Comparison of ENCODE assay signal across 8 mouse cellular contexts in the genomic region with DNA sequence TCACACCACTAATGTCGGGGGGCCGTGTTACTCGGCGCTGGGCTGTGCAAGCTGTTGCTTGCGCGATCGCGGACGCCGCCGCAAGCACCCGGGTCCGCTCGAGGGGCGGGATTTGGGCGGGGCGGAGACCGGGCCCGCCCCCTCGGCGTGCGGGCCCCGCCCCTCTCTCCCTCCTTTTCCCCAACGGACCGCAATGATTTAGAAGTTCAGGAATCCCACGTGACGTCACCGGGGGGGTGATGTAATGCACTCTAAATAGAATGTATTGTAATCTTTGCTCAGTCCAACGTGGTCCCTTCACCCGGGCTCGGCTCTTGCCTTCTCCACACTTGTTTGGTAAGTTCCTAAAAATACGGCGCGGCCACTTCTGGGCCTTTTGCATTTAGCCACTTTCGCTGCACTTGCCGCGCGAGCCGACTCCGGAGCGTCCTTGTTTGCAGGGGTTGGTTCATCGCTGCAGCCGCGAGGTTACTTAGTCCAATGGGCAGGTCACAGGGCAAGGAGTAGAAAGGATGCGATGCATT. TPM values are rescaled to one million over a fixed set of nuclear protein-coding genes. Genes with fewer than 3 reads are reported as not detected.
A peak's percentile ranks its signal among the peaks of the same experiment; 100 is the strongest.
DNase-seq lines count a peak whose midpoint lies in the region; ATAC-seq and TF ChIP-seq lines count a peak whose summit lies in the region.

Gene Creb5 (plus strand): TSS at position 233 of the 524 bp plus-strand sequence.

- no peak within 1 kb of the TSS for H3K27ac ChIP-seq in hindbrain, embryonic 14.5 days

- peaks cover 16% of the 10 kb centered on the region; the same call in 1 of the 2 replicates for H3K4me1 ChIP-seq in hindbrain, embryonic 14.5 days (replicated peaks; ENCODE audit: control insufficient read depth, insufficient read depth, low read length)

- H3K9me3 ChIP-seq in hindbrain, embryonic 14.5 days (ENCODE audit: control insufficient read depth, low read length): no peaks in the 10 kb centered on the region

- ATAC-seq in Patski: peak; percentile 63
- ATAC-seq in hindbrain, embryonic 14.5 days (ENCODE audit: low FRiP score): peak; percentile 85; the same call in 1 of the 2 replicates

- peak within 1 kb of the TSS; percentile 47 for H3K9ac ChIP-seq in hindbrain, embryonic 14.5 days

- no peaks in the 10 kb centered on the region for H3K27me3 ChIP-seq in Patski
- H3K27me3 ChIP-seq in hindbrain, embryonic 14.5 days (ENCODE audit: control insufficient read depth, insufficient read depth, low read length): peaks cover 73% of the 10 kb centered on the region

- WGBS in hindbrain, embryonic 14.5 days: under 1% methylated on average over 45 of the region's 45 CpGs

- H3K36me3 ChIP-seq in hindbrain, embryonic 14.5 days (replicated peaks; ENCODE audit: control insufficient read depth, insufficient read depth): no peaks in the 10 kb centered on the region

- DNase-seq in Patski (ENCODE audit: low read depth, low spot score): peak; percentile 79
- DNase-seq in cerebellum, postnatal 14 days: peak; percentile 88 to 92
- peak; percentile 38 to 77 for DNase-seq in frontal cortex, postnatal 36 days (ENCODE audit: low spot score in 2 of 2)
- DNase-seq in hindbrain, embryonic 14.5 days (ENCODE audit: low spot score): peak; percentile 74
- DNase-seq in layer of hippocampus, postnatal 36 days: peak; percentile 62 to 64
- DNase-seq in lung, postnatal 25 days (ENCODE audit: low spot score): peak; percentile 91
- DNase-seq in ovary, postnatal 36 days (ENCODE audit: low spot score): peak; percentile 59
- DNase-seq in thymus, postnatal 4 days: peak; percentile 46

- peak within 1 kb of the TSS; percentile 41 for H3K4me3 ChIP-seq in hindbrain, embryonic 14.5 days (replicated peaks; ENCODE audit: low read length)

- POLR2A ChIA-PET in Patski (lab: Charles Lee): interaction anchor here (1.3 kb wide), 1 partner anchor 20 kb away, joined by 3 read pairs; no protein-coding TSS in a partner anchor

- CTCF ChIA-PET in Patski (lab: Charles Lee): no interaction called here

- in situ Hi-C loops in Patski (cut with MboI; ENCODE audit: low pct_unique_long_range_greater_than_20kb): loop anchor here (5.0 kb wide), 1 partner anchor 435 kb away; no protein-coding TSS in a partner anchor

- TF ChIP-seq CTCF in Patski (IDR thresholded peaks at IDR 0.05): no peak

- peak within 1 kb of the TSS; percentile 92 for H3K4me2 ChIP-seq in hindbrain, embryonic 14.5 days (replicated peaks)

RNA-seq across cellular contexts. Expression of gene Creb5, which starts in this region (rescaled TPM):
- polyA plus RNA-seq in Patski (2021): 12.3 TPM
- polyA plus RNA-seq in hindbrain, embryonic 14.5 days (2014; fragmentation: Nextera tagmentation; extraction: Ambion mirVana): 3.7 and 4.2 TPM in 2 replicates
- 1 to 10 TPM; 5.0 to 5.2 TPM for total RNA-seq in layer of hippocampus, postnatal 36 days (2021)
